Mouse (Mus musculus) ovary, postnatal 14 days (tissue): ENCODE data around the gene Gm3264.
"Not testable (repeated sequence)": the region's sequence is repeated elsewhere in the genome, so short reads cannot be mapped to it uniquely, and the experiment has no call there.

Experiments
- DNase-seq: peaks from one replicate; pipeline ENCODE4 v3.0.0; 2022; ENCODE audit warnings: low spot score

Gene Gm3264

DNA sequence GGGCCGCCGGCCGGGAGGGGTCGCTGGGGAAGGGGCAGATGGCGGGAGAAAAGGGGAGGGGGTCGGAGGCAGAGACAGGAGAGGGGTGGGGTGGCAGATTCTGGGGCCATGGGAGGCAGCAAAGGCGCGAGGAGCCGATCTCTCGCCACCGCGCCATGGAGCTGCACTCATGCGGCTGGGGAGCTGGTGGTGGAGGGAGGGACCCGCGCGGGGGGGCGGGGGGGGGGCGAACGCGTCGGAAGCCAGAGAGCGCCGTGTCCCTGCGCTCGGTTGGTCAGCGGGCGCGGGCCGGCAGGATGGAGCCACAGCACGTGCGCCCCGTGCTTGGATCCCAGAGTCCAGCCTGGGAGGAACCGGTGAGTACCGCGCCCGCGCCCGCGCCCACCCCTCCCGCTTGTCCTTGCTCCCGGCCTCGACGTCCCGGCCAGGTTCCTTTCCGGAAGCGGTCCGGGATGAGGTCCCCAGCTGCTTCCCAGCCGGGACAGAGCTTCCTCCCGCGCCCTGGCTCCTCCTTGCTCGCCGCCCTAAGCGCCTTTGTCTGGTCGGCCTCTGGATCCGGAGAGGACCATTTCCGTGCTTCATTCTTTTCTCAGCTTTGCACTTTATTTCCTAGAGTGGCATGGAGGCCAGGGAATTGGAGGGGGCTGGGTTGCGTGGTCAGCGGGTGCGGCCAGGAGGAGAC lies at the start of gene Gm3264:
TSS of gene Gm3264 (plus strand) at position 278 of the 682 bp plus-strand sequence.
- DNase-seq = not testable (repeated sequence)

DNA sequence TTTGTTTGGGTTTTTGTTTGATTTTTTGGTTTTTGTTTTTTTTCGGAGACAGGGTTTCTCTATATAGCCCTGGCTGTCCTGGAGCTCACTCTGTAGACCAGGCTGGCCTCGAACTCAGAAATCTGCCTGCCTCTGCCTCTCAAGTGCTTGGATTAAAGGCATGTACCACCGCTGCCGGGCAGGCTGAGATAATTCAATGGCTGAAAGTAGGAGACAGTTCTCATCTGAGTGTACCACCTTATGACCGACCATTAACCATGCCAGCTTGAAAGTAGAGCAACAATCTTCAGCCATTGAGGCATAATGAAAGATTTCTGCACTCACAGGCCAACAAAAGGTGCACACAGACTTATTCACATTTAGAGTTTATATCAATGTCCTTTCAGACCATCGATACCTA lies 49.0 kb upstream of the Gm3264 start:
- not testable (repeated sequence) for DNase-seq

DNA sequence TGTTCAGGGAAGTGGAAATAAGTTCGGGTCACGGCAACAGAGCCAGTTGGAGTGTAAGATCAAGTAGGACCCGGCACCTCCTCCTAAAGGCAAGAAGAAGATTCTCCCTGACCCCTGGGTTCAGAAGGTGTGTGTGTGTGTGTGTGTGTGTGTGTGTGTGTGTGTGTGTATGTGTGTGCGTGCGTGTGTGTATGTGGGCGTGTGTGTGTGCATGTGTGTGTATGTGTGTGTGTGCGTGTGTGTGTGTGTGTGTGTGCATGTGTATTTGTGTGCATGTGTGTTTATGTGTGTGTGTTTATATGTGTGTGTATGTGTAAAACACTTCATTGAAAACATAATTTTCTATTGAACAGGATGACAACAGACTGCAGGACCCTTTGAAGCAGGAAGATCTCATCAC lies 33.4 kb upstream of the Gm3264 start:
- not testable (repeated sequence) for DNase-seq

DNA sequence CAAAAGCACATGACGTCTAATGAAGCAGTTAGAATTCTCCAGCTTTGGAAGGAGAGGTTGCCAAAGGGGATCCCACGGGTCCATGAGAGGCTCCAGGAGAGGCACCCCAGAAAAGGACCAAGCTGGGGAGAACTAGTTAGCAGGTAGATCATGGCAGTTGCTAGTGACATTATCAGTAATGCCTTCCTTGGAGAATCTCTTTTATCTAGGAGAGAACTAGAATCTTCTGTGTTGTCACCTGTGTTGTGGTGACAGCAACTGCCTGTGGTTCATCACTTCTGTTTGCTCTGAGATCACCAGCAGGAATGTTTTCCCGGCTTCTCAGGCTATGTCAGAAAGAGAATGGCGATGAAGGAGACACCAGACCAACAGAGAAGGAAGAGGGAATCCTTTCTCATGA lies 17.6 kb upstream of the Gm3264 start, which contains the start of gene Gm3269:
TSS of gene Gm3269 (plus strand) at position 301 of the 400 bp plus-strand sequence.
- not testable (repeated sequence) for DNase-seq

DNA sequence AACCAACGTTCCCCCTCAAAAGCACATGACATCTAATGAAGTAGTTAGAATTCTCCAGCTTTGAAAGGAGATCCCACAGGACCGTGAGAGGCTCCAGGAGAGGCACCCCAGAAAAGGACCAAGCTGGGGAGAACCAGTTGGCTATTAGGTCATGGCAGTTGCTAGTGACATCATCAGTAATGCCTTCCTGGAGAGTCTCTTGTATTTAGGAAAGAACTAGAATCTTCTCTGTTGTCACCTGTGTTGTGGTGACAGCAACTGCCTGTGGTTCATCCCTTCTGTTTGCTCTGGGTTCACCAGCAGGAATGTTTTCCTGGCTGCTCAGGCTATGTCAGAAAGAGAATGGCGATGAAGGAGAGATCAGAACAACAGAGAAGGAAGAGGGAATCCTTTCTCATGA lies 36.7 kb downstream of the Gm3264 start, which contains the start of gene Gm3278:
TSS of gene Gm3278 (plus strand) at position 301 of the 400 bp plus-strand sequence.
- DNase-seq = not testable (repeated sequence)
